Mouse (Mus musculus): ENCODE data around the gene Rcc1l. TPM values are rescaled to one million over a fixed set of nuclear protein-coding genes. Genes with fewer than 3 reads are reported as not detected.

Rcc1l gene
- polyA plus RNA-seq, 1 experiment: 10.7 TPM

DNA sequence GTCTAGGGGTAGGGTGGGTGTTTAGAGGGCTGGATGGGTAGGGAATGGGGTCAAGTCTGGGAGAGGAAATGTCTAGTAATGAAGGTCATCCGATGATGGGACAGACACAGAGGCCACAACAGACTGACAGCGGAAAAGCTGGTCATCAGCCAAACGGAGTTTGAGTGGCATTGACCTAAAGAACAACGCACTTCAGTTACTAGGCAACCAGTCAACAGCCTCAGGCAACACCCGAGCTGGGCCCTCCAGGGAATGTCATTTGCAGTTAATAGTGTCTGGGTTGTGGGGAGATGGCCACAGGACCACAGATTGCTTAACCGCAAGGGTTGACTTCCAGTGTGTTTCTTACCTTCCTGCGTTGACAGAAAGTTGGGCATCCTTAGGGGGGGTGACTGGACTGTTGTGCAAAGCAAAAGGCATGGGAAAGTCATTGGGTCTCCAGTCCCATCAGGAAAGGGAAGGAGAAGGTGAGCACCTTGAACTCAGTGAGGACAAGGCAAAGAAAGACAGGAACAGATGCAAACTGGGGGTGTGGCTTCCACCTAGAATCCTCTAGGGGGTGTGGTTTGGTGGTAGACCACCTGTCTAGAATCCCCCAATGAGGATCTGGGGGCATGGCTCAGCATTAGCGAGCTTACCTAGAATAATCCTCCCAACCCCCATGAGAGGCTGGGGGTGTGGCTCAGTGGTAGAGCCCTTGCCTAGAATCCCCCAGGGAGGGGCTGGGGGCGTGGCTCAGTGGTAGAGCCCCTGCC lies 55.3 kb downstream of the Rcc1l start:
- H3K4me1 ChIP-seq (ENCODE audit: control insufficient read depth, insufficient read depth, insufficient read length): no peaks in the 10 kb centered on the region
- H3K36me3 ChIP-seq (ENCODE audit: control insufficient read depth, insufficient read depth, low read length): no peaks in the 10 kb centered on the region
- DNase-seq (ENCODE audit: low read depth in 1 of 2, low spot score in 2 of 2): no peak
- H3K27me3 ChIP-seq (ENCODE audit: control insufficient read depth, insufficient read depth, low read length): no peaks in the 10 kb centered on the region
- no peak for TF ChIP-seq POLR2A (IDR thresholded peaks at IDR 0.05; ENCODE audit: low read depth, low read length)
- TF ChIP-seq CTCF (IDR thresholded peaks at IDR 0.05; ENCODE audit: extremely low read depth, insufficient read depth, insufficient read length, insufficient replicate concordance): no peak
- no peak overlapping the region for H3K4me3 ChIP-seq (ENCODE audit: extremely low read depth, insufficient read depth, insufficient read length)
- WGBS: 65% methylated on average over 9 of the region's 9 CpGs
- H3K27ac ChIP-seq (ENCODE audit: insufficient read depth, low read length): no peak overlapping the region

GRCm38 (mm10) chr5:134120135-134120534 lies 56.4 kb downstream of the Rcc1l start:
- no peak overlapping the region for H3K27ac ChIP-seq (ENCODE audit: insufficient read depth, low read length)
- no peak for TF ChIP-seq CTCF (IDR thresholded peaks at IDR 0.05; ENCODE audit: extremely low read depth, insufficient read depth, insufficient read length, insufficient replicate concordance)
- TF ChIP-seq POLR2A (IDR thresholded peaks at IDR 0.05; ENCODE audit: low read depth, low read length): no peak
- no peaks in the 10 kb centered on the region for H3K36me3 ChIP-seq (ENCODE audit: control insufficient read depth, insufficient read depth, low read length)
- DNase-seq (ENCODE audit: low read depth in 1 of 2, low spot score in 2 of 2): no peak
- H3K27me3 ChIP-seq (ENCODE audit: control insufficient read depth, insufficient read depth, low read length): no peaks in the 10 kb centered on the region
- H3K4me3 ChIP-seq (ENCODE audit: extremely low read depth, insufficient read depth, insufficient read length): no peak overlapping the region
- 93% methylated on average over 3 of the region's 3 CpGs for WGBS
- no peaks in the 10 kb centered on the region for H3K4me1 ChIP-seq (ENCODE audit: control insufficient read depth, insufficient read depth, insufficient read length)

DNA sequence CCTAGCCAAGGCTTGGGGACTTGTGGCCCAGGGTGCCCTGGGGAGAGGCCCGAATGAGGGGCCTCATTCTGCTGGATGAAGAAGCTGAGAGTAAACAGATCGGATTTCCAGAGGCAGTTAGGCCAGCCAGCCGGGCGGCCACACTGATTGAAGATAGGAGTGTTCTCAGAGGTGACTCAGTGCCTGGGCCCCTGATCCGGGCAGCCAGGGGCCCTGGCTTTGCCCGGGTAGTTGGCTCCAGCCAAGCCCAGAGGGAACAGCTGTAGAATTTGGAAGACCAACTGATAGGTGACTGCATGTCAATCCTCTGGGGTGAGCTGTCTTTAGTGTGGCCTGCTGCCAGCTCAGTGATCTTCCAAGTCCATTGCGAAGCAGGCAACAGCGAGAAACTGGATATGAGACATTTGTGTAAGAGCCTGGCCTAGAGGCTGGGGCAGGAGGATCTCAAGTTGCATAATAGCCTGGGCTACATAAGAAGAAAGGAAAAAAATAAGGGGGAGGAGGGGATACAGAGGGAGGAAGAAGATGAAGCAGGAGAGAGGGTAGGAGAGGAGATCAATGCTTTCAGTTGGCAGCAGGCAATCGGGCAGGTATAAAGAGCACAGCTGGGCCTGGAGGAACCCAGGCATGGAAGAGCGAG lies 57.0 kb downstream of the Rcc1l start:
- no peak for DNase-seq (ENCODE audit: low read depth in 1 of 2, low spot score in 2 of 2)
- H3K4me3 ChIP-seq (ENCODE audit: extremely low read depth, insufficient read depth, insufficient read length): no peak overlapping the region
- no peaks in the 10 kb centered on the region for H3K27me3 ChIP-seq (ENCODE audit: control insufficient read depth, insufficient read depth, low read length)
- H3K27ac ChIP-seq (ENCODE audit: insufficient read depth, low read length): no peak overlapping the region
- 86% methylated on average over 10 of the region's 10 CpGs for WGBS
- H3K36me3 ChIP-seq (ENCODE audit: control insufficient read depth, insufficient read depth, low read length): no peaks in the 10 kb centered on the region
- TF ChIP-seq CTCF (IDR thresholded peaks at IDR 0.05; ENCODE audit: extremely low read depth, insufficient read depth, insufficient read length, insufficient replicate concordance) (no peak), POLR2A (IDR thresholded peaks at IDR 0.05; ENCODE audit: low read depth, low read length) (no peak)
- no peaks in the 10 kb centered on the region for H3K4me1 ChIP-seq (ENCODE audit: control insufficient read depth, insufficient read depth, insufficient read length)

DNA sequence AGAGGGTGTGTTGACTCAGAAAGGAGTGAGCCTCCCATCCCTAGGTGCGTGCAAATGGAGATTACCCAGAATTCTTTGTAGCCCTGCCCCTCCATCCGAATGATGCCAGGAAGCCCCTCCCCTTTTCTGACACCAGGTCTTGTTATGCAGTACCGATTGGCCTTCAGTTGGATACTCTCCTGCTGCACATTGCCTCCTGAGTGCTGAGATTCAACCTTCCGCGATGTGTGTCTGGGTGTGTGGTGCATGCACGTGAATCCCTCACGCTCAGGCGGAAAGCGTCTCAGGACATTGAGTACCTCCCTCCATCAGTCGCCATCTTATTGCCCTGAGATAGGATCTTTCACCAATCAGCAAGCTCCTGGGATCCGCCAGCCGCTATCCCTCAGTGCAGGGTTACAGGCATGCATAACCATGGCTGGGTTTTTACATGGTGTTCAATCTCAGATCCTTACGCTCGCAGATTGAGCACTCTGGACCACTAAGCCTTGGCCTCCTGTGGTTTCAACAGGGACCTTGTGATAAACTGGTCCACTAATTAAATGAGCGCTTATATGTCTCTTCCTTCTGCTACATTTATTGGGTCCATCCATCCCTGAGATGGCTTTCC lies 57.7 kb downstream of the Rcc1l start:
- Histone ChIP-seq H3K27ac (ENCODE audit: insufficient read depth, low read length) (no peak overlapping the region), H3K27me3 (ENCODE audit: control insufficient read depth, insufficient read depth, low read length) (no peaks in the 10 kb centered on the region), H3K36me3 (ENCODE audit: control insufficient read depth, insufficient read depth, low read length) (no peaks in the 10 kb centered on the region), H3K4me3 (ENCODE audit: extremely low read depth, insufficient read depth, insufficient read length) (no peak overlapping the region), H3K4me1 (ENCODE audit: control insufficient read depth, insufficient read depth, insufficient read length) (no peaks in the 10 kb centered on the region)
- DNase-seq (ENCODE audit: low read depth in 1 of 2, low spot score in 2 of 2): no peak
- WGBS: 96% methylated on average over 15 of the region's 15 CpGs
- TF ChIP-seq CTCF (IDR thresholded peaks at IDR 0.05; ENCODE audit: extremely low read depth, insufficient read depth, insufficient read length, insufficient replicate concordance): no peak
- TF ChIP-seq POLR2A (IDR thresholded peaks at IDR 0.05; ENCODE audit: low read depth, low read length): no peak

- TF ChIP-seq POLR2A (IDR thresholded peaks at IDR 0.05; ENCODE audit: low read depth, low read length): no peak
- TF ChIP-seq CTCF (IDR thresholded peaks at IDR 0.05; ENCODE audit: extremely low read depth, insufficient read depth, insufficient read length, insufficient replicate concordance): no peak
- DNase-seq (ENCODE audit: low read depth in 1 of 2, low spot score in 2 of 2): no peak
- H3K4me3 ChIP-seq (ENCODE audit: extremely low read depth, insufficient read depth, insufficient read length): no peak overlapping the region
- no peaks in the 10 kb centered on the region for H3K4me1 ChIP-seq (ENCODE audit: control insufficient read depth, insufficient read depth, insufficient read length)
- no peaks in the 10 kb centered on the region for H3K27me3 ChIP-seq (ENCODE audit: control insufficient read depth, insufficient read depth, low read length)
- no peaks in the 10 kb centered on the region for H3K36me3 ChIP-seq (ENCODE audit: control insufficient read depth, insufficient read depth, low read length)
- WGBS: 78% methylated on average over 7 of the region's 7 CpGs
- H3K27ac ChIP-seq (ENCODE audit: insufficient read depth, low read length): no peak overlapping the region
These were observed 60.8 kb downstream of the Rcc1l start for GRCm38 (mm10) chr5:134115639-134116259.

DNA sequence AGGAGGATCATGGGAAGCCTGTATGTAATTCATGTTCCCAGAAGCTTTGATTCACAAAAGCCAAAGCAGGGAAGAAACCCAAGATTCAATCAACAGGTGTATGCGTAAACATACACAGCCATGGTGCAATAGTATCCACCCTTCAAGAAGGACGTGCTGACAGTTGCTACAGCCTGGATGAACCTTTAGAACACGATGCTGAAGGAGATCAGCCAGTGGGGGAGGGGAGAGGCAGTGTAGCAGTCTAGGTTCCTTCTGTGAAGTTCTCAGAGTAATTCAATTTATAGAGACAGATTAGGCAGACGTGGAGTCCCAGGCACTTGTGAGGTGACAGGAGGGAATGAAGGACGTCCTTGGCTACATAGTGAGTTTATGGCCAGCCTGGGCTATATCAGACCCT lies 61.6 kb downstream of the Rcc1l start:
- 87% methylated on average over 5 of the region's 5 CpGs for WGBS
- no peak for DNase-seq (ENCODE audit: low read depth in 1 of 2, low spot score in 2 of 2)
- no peak for TF ChIP-seq CTCF (IDR thresholded peaks at IDR 0.05; ENCODE audit: extremely low read depth, insufficient read depth, insufficient read length, insufficient replicate concordance)
- TF ChIP-seq POLR2A (IDR thresholded peaks at IDR 0.05; ENCODE audit: low read depth, low read length): no peak

More for the DNA sequence above, 61.6 kb downstream of the Rcc1l start:
- no peaks in the 10 kb centered on the region for H3K4me1 ChIP-seq (ENCODE audit: control insufficient read depth, insufficient read depth, insufficient read length)
- H3K27ac ChIP-seq (ENCODE audit: insufficient read depth, low read length): no peak overlapping the region
- H3K4me3 ChIP-seq (ENCODE audit: extremely low read depth, insufficient read depth, insufficient read length): no peak overlapping the region
- no peaks in the 10 kb centered on the region for H3K36me3 ChIP-seq (ENCODE audit: control insufficient read depth, insufficient read depth, low read length)
- no peaks in the 10 kb centered on the region for H3K27me3 ChIP-seq (ENCODE audit: control insufficient read depth, insufficient read depth, low read length)
